Mouse (Mus musculus) spleen, embryonic (tissue): Measurements from ENCODE around the gene Dnajc25.

Experiments used
- CTCF ChIA-PET: fragments of 350-600 bp; sonication (Branson Sonifier 250); formaldehyde crosslinking; loops from one replicate; lab custom pipeline; 2022; lab: Charles Lee

The Dnajc25 gene

GRCm38 (mm10) chr4:58994762-58995161 is at the start of gene Dnajc25:
TSS of gene Dnajc25 (plus strand) at chr4:58995062.
- CTCF ChIA-PET, result no interaction called here

DNA sequence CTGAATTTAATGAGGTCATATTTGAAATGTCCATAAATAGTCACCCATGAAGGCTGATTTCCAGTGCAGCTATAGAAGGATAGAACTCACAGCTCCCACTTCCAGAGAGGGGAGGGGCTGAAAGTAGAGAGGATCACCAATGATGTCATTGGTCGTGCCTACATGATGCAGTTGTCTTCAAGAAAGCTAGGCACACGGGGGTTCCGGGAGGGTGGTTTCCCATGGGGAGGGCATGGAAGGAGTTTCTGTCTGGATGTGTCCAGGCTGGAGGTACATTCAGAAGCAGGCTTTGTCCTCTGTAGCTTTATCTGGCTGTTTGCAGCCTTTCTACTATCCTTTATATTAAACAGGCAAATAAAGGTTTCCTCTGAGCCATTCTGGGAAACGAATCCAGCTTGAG is 46.5 kb upstream of the Dnajc25 start:
- CTCF ChIA-PET, result no interaction called here

GRCm38 (mm10) chr4:58952630-58953029 is 42.2 kb upstream of the Dnajc25 start:
- CTCF ChIA-PET, result no interaction called here

DNA sequence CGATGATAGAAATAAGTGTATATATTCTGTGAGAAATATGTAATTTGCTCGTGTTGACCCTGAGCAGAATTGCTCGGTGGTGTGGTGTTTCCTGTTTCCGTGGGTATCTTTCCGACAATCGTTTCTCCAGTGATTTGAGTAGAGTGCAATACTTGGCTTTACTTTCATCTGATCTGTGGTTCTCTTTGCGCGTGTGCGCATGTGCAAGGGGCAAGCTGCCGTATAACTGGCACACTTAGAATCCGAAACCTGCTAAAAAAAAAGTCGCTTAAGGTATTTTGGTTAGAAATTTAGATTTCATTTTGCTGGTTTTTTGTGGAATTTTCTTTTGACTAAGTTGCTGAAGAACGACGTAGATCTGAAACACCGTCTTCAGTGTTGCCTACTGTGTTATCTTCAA is 33.1 kb upstream of the Dnajc25 start:
- CTCF ChIA-PET, result no interaction called here

DNA sequence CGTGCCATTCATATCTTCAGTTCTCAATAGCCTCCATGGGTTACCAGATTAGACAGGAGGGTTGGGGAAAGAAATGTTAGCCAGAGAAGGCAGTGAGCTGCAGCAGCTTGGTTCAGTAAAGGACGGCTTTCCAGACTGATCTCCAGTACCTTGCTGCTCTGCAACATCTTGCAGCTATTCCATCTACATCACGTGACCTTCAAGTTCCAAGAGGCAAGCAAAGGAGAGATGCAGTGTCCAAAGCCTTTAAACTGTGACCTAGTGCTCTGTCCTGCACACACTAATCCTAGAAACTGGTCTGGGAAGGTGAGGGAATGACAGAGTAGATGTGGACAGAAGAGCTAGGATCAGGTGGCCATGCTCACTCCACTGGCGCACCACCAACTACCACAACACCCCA is 31.6 kb upstream of the Dnajc25 start:
- CTCF ChIA-PET, result no interaction called here

DNA sequence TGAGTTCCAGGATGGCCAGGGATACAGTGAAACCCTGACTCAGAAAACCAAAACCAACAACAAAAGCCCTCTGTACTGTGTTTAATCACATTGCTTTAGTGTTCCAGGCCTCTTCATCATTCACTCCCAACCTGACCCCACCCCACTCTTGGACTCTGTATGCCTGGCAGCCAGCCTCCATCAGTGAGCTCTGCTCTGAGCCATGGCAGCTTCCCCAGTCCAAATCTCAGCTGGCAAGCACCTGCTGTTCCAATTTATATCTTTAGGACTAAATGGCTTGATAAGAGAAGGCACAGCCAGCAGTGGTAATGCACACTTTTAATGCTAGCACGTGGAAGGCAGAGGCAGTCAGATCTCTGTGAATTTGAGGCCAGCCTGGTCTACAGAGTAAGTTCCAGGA is 29.7 kb upstream of the Dnajc25 start:
- CTCF ChIA-PET, result no interaction called here

- CTCF ChIA-PET, result no interaction called here
Observed at GRCm38 (mm10) chr4:58970678-58971077, 24.2 kb upstream of the Dnajc25 start.

- CTCF ChIA-PET, result no interaction called here
Observed at GRCm38 (mm10) chr4:58975711-58976110, 19.2 kb upstream of the Dnajc25 start.

DNA sequence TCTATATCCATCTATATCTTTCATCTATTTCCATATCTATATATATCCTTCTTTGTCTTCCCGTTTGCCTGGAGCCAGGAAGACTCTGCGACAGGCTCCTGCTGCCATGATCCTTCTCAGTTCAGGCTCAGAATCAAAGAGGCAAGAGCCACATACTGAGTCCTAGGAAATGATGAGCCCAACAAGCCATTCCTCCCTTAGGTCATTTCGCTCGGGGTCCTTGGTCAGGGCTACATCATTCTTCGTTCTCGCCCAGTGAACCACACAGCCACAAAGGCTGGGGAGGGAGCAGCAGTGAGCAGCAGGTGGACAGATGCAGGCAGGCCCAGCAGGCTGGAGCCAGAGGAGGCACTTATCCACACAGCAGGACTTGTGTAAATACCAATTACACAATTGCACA is 13.4 kb upstream of the Dnajc25 start:
- CTCF ChIA-PET, result no interaction called here

DNA sequence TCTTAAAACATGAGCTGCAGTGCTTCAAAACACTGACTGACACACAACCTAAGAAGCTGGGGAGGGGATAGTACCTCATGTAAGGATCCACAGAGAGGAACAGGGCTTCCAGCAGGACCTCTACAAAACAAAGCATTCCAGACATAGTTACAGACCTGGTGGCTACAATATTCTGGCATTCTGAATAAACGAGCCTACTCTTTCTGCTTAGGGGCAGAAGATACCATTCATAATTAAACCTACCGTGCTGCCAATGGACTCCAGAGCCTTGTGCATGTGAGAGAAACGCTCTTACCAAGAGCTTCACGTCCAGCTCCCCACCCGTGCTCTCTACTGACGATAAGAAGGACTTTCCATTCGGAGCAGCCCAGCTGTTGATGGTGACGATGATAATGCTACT is 12.1 kb upstream of the Dnajc25 start:
- CTCF ChIA-PET, result interaction anchor here (0.6 kb wide), 2 partner anchors 279 to 643 kb away, joined by 3 read pairs; partner anchors contain the start of gene E130308A19Rik

DNA sequence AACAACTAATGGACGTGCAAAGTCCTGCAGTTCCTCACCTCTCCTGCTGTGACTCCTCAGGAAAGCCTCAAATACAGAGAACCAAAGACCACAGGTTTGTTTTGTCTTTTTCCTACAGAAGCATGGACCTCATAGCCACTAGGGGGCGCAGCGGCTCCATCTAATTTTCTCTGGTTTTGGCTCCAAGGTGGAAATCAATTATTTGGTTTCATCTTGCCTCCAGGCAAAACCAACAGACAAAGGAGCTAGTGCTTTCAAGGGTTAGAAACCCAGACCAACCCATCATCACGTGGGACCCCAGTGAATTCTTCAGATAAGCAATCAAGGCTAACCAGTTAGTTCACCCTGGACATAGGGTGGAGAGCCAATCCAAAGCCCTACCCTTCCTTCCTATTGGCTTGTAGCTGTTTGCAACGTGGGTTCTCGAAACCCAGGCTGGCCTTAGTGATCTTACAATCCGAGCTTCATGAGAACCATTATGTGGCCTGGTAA is 9.7 kb upstream of the Dnajc25 start:
- CTCF ChIA-PET, result interaction anchor here (1.0 kb wide), 2 partner anchors 15 to 41 kb away, joined by 4 read pairs; partner anchors contain the start of gene Zkscan16

DNA sequence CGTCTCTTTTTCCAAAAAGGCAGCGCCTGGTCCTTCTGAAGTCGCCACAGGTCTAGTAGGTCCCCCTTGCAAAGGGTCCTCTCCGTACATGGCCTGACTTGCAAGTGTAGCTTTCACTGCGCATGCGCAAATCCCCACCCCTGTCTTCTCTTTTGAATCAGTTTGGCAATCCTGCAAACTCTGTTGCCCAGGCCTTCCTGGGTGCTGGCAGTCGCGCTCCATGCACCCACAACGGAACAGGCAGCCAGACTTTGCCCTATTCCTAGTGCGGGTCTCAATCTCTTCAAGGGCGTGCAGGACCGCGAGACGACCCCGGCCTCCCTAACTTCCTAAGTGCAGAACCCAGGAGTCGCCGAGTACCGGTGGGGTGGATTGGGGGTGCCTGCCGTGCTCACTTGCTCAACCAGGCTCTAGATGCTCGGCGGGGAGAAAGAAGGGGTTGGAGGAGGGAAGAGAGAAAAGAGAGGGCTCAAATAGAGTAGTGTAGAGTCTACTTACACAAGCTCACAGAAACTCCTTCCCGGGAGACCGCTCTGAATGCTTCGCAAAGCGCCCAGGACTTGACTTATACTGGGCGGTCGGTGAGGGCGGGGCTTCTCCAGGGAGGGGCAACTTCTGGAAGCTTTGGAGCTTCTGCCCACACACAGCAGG is 8.2 kb upstream of the Dnajc25 start, which contains the start of gene Ptgr1:
Gene Ptgr1, minus strand, starts transcription at position 580 of the 651 bp plus-strand sequence.
- CTCF ChIA-PET, result interaction anchor here (0.6 to 0.7 kb wide), 2 partner anchors 10 to 334 kb away, joined by 3 to 4 read pairs; no protein-coding TSS in a partner anchor

- CTCF ChIA-PET, result no interaction called here
Observed at GRCm38 (mm10) chr4:58989303-58989898, 5.5 kb upstream of the Dnajc25 start.

- CTCF ChIA-PET, result no interaction called here
Observed at GRCm38 (mm10) chr4:58990609-58991434, 4.0 kb upstream of the Dnajc25 start.

DNA sequence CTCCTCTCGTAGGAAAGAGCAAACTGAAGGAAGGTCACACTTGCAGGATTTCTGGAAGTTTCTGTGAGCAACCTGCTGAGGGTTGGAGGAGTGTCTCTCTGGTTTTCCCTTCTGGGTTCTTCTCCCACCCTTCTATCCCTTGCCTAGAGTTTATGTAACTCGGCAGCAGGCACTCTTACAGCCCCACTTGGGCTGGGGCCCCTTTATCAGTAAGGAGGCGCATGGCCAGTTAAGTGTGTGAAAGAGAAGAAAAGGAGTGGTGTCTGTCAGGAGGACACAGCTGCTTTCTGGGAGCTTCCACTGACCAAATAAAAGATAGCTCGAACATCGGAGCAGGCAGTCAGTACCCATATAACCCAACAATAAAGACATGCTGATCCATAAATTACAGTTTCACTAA is 2.7 kb upstream of the Dnajc25 start:
- CTCF ChIA-PET, result no interaction called here

GRCm38 (mm10) chr4:58995251-58995693 is 410 bp downstream of the Dnajc25 start:
- CTCF ChIA-PET, result no interaction called here

DNA sequence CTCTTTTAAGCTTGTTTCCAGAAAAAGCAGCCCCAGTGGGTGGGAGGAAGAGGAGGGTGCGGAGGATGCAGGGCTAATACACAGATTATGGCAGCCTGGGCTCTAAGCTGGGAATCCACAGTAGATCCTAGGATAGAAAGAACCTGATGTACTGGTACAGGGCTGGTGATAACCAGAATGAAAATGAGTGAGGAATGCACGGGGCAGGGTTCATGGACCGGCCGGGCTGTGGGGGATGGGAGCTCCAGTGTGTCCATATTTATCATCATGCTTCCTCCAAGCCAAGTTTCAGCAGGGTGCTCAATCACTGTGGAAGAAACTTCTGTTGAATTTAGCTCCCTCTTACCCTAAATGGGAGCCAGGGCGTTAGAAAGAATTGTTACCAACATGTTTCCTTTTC is 2.2 kb downstream of the Dnajc25 start:
- CTCF ChIA-PET, result interaction anchor here (0.6 kb wide), 1 partner anchor 10 kb away, joined by 4 read pairs; the partner anchor contains the start of gene Ptgr1

DNA sequence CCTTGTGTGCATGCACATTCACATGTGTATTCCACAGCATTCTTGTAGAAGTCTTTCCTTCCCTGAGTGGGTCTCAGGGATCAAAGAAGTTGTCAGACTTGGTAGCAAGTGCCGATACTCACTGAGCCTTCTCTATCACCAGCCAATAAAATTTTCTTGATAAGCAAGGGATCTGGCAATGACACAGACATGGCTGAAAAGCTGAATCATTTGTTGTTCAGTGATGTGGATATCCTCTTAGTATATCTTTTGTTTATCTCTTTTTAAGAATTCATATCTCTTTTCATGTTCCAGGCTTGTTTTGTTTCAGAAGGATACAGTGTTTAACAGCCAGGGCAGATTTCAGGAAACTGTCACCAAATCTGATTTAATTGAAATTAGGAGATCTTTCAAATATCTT is 3.8 kb downstream of the Dnajc25 start:
- CTCF ChIA-PET, result interaction anchor here (0.7 to 0.9 kb wide), 2 partner anchors 22 to 501 kb away, joined by 3 read pairs; no protein-coding TSS in a partner anchor

DNA sequence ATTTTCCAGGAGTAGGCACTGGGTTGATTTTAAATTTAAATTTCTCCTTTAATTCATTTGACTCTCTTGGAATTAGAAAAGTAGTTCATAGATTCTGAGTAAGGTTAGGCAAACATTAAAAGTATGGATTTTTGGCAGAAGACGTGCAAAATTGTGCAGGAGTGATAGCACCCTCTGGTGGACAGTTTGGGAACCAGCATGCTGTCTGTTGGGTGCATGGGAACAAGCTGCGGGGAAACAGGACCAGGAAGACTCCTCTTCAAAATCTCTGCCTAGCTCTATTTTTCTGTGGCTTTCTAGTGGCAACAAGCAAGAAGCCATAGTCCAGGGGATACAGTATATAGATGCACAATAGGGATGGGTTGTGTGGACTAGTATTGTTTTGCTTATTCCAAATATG is 4.8 kb downstream of the Dnajc25 start:
- CTCF ChIA-PET, result interaction anchor here (0.6 to 1.5 kb wide), 3 partner anchors 14 to 46 kb away, joined by 3 to 4 read pairs (median 4); no protein-coding TSS in a partner anchor

GRCm38 (mm10) chr4:59000614-59001013 is 5.8 kb downstream of the Dnajc25 start:
- CTCF ChIA-PET, result interaction anchor here (0.5 to 1.5 kb wide), 3 partner anchors 15 to 168 kb away, joined by 3 to 16 read pairs (median 4); no protein-coding TSS in a partner anchor
